Mouse (Mus musculus) WW6 (cell line): ENCODE data around the gene Sphk2.

Experiments used
- DNase-seq: peaks from one replicate; pipeline ENCODE4 v3.0.0-alpha.2; 2013; ENCODE audit warnings: low read depth, low spot score

Gene Sphk2

DNA sequence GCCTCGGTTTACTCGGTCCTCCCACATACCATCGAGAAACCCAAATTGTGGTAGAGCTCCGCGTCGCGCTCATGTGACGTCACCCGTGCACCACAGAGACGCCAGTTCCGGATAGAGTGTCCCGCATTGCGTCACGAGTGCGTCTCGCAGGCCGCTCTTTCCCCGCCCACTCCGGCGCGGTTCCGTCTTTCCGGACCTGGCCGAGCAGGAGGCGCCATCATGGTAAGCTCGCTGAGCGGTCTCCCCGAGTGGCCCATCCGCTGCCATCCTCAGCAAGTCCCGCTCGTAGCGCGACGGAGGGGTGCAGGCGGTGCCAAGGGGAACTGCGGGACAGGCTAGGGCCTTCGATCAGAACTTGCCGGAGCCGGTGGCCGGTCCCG, at the start of gene Sphk2:
TSS of gene Sphk2 (minus strand) at position 85 of the 380 bp plus-strand sequence.
- DNase-seq, result peak; percentile 95

DNA sequence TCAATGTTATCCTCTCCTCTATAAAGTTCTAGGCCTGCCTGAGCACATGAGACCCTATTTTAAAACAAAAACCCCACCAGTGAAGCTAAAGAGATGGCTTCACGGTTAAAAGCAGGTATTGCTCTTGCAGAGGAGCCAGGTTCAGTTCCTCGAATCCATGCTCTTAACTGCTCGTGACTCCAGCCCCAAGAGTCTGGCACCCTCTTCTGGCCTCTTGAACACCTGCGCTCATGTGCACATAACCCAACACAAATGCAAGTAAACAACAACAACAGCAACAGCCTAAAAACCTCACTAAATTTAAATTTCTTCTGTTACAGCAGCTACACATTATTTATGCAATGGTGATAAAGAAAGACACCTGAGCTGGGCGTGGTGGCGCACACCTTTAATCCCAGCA, 49.7 kb upstream of the Sphk2 start:
- no peak for DNase-seq

DNA sequence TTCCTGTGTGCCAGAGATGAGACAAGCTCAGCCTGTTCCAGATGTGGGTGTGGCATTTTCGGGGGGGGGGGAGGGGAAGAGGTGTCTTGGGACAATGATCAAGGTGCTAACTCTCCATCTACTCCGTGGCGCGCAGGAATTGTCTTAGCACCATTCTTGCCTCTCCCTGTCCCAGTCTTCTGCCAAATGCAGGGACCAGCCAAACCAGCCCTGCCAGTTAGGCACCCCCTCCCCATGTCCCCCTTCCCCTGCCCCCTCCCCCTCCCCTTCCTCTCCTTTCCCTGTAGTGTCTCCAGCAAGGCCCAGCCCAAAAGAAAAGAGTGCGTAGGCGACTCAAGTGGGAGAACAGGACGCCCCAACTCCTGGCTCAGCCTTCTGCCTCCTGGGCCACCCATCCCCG, 49.0 kb upstream of the Sphk2 start:
- DNase-seq, result no peak

DNA sequence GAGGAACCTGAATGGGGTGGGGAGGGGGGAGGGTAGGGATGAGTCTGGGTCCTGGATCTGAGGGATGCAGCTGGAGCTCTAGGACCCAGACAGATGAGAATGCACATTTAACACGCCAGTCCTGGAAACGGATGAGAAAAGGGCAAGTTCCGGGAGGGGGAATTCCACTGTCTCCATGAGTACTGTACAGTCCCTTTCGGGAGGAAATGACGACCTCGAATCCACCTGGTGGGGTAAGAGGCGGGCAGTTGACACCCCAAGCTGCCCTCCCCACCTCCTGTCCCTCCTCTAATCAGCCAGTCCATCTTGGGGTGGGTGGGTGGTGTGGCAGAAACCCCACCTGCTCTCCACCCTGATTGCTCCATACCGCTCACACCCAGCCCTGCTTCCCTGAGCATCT, 48.2 kb upstream of the Sphk2 start:
- no peak for DNase-seq

DNA sequence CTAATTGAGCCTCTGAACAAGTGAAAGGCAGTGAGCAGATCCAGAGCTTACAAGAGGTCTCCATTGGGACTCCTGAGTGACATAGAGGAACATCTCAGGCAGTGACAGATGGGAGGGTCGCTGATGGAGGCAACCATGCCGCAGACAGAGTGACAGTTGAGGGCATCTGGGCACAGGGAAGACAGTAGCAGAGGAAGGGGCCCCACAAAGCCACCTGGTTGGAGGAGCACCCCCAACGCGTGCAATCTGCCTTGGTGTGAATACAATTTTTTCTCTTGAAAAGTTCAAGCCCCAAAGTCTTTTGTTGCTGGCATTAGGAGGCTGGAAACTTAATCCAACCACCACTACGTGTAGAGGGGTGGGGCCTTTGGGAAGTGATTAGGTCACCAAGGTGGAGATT, 42.3 kb upstream of the Sphk2 start:
- DNase-seq, result no peak

DNA sequence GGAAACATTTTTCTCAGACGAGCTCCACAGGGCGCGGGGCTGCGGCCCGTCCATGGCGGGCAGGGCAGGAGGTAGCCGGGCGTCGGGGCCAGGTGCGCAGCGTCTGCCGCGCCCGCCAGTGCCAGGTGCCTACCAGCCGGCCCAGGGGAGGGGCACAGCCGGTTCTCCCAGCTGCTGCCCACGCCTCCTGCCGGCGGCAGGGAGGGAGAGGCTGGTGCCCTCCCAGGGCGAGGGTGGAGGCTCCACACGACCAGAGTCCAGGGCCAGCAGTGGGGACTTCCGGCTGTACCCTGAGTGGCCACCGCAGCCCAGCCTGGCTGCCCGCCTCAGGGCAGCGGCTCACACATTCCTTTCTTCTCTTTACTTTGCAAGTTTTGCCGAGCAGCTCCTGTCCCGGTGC, 41.6 kb upstream of the Sphk2 start:
- DNase-seq, result no peak

DNA sequence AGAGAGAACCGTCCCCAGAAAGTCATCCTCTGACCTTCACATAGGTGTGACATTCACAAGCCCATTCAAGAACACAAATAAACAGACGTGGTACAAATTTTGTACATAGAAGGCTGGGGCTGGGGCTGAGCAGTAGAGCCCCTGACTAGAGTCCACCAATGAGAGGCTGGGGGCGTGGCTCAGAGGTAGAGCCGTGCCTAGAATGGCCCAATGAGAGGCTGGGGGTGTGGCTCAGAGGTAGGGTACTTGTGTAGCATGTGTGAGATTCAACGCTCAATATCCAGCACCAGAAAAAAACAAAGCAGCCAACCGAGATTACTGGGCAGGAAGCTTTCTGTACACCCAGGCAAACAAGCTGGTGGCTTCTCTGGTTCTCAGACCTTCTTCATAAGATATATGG, 37.9 kb upstream of the Sphk2 start:
- no peak for DNase-seq

DNA sequence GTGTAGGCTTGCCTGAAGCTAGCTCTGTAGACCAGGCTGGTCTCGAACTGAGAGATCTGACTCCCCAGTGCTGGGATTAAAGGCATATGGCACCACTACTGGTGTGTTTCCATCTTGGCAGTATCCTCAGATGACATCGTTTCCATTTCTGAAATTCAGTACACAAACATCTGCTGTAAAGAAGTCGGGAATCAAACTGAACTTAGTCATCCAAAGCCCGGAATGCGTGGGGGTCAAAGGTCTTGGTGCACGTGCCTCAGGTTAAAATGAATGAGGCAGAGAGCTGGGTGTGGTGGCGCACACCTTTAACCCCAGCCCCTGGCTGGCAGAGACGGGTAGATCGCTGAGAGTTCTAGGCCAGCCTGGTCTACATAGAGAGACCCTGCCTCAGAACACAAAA, 32.4 kb upstream of the Sphk2 start:
- no peak for DNase-seq

DNA sequence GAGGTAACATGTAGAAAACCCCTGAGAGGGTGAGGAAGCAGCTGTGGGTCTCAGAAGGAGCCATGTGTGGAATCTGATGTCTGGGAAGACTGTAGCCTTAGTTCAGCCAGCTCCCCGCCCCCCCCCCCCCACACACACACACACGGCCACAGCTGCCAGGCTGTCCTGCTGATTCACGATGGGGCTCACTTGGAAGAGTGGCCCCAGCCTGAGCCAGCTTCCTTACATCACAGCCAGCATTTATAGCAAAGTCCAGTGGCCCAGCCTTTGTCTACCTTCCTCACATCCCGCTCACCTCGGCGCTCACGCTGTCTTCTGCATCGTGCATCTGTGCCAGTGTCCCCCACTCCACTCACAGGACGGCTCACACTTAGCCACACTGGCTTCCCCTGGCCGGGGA, 31.6 kb upstream of the Sphk2 start:
- DNase-seq, result no peak

DNA sequence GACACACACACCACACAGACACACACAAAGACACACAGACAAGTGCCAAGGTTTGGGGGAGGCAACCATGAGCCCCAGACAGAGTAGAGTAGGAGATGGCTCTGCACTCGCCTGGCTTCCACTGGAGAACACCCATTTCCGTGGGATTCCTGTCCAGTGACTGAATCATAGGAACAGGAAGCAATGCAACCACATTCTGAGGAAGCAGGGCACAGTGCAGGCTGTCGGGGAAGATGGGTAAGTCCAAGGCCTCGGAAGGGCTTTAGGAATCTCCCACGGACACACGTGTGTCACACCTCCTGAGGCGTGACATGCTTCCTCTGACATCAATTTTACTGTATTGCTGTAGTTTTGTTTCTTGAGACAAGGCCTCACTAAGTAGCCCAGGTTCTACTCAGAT, 30.3 kb upstream of the Sphk2 start:
- no peak for DNase-seq

DNA sequence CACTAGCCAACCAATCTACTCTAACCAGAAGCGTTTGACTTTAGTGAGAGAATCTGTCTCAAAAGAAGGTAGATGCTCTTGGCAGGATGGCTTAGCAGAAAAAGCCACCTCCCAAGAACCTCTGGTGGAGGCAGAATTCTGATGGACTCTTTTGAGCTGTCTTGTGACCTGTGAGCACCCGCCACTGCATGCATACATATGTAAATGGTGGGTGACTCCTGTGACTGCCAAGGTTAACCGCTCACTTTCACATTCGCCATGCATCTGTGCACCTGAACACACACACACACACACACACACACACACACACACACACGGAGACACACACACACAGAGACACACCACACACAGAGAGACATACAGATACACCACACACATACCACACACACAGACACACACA, 29.6 kb upstream of the Sphk2 start:
- DNase-seq, result no peak

DNA sequence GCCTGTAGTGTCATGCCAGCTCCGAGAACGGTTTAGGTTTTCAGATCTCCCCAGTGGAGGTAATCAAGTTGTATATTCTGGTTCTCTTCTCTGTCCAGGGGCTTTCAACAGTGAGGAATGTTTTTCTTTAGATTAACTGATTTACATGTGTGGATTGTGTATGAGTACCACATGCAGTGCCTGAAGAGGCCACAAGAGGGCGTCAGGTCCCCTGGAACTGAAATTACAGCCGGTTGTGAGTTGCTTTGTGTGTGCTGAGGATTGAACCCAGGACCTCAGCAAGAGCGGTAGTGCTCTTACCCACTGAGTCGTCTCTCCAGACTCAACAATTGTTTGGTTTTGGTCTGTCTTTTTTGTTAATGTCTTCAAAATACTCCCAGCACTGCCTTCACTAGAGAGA, 28.7 kb upstream of the Sphk2 start:
- DNase-seq, result no peak

DNA sequence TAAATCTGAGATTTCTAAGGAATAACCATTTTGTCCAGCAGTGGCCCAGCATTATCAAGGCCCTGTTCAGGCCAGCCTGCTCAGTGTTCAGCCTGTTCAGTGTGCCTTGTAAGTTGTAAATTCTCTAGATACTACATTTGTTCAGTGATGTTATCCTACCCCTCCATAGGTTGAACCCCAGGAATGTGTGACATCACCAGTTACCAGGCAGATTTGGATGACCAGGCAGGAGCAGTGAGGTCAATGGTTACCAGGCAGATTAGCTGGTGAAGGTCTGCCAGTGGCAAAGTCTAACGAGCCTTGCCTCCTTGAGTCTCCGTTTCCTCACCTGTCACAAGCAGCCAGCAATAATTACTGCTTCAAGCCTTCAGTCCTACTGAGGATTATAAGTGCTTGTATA, 26.6 kb upstream of the Sphk2 start:
- no peak for DNase-seq

DNA sequence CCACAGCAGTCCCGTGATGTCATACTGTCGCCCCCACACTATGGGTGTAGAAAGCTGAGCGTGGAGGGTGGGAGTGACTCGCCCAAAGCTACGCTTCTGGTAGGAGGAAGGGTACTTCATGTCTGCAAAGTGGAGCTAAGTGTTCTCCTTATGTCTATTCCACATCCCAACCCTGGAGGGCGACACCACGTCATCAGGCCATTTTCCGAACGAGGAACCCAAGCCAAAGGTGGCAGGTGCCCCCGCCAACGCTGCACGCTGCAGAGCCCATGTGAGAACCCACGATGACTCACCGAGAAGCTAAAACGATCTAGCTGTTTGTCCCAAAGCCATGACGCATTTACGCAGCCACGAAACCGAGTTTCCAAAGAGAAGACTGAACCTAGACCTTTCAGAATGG, 24.5 kb upstream of the Sphk2 start:
- no peak for DNase-seq

DNA sequence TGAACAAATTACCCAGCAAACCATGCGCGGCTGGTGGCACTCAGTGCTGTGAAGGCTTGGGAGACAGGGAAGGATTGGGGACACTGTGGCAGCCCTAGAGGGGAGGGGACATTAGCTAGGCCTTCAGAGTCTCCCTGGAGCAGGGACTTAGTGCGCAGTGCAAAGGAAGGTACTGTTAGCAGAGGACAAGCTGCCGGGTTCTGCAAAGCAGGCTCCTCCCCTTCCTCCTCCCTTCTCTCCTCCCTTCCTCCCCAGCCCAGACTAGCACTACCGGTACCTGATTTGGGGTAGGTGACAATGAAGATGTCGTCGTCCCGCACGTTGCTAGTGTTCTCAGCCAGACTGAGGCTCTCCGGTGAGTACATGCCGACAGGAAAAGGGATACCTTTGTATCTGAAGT, 24.0 kb upstream of the Sphk2 start:
- DNase-seq, result no peak

DNA sequence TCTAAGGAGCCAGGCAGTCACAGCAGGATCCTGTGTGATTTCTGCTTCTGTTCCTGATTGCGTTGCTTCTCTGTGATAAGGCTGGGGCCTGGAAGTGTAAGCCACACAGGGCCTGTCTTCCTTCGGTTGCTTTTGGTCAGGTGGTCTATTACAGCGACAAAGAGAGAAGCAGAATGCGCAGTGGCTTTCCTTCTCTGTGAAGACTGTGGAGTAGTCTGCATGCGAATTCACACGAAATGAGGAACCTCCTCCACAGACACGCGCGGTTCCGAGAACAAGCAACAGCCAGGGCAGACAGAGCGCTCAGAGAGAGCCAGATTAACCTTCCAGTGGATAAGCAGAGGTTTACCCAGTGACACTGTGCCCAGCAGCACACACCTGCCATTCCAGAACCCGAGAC, 23.5 kb upstream of the Sphk2 start:
- no peak for DNase-seq

DNA sequence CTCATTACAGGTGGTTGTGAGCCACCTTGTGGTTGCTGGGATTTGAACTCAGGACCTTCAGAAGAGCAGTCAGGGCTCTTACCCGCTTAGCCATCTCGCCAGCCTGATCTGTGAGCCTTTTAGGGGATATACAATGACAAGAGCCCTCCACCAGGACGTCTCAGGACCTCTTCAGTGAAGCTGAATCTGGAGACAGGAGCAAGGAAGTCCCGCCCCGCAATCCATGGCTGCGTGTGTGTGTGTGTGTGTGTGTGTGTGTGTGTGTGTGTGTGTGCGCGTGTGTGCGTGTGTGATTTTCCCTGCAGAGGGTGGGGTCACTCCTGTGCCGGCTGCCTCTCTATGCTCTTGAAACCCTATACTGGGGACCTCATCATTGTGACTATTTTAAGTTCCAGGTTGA, 22.0 kb upstream of the Sphk2 start:
- no peak for DNase-seq

DNA sequence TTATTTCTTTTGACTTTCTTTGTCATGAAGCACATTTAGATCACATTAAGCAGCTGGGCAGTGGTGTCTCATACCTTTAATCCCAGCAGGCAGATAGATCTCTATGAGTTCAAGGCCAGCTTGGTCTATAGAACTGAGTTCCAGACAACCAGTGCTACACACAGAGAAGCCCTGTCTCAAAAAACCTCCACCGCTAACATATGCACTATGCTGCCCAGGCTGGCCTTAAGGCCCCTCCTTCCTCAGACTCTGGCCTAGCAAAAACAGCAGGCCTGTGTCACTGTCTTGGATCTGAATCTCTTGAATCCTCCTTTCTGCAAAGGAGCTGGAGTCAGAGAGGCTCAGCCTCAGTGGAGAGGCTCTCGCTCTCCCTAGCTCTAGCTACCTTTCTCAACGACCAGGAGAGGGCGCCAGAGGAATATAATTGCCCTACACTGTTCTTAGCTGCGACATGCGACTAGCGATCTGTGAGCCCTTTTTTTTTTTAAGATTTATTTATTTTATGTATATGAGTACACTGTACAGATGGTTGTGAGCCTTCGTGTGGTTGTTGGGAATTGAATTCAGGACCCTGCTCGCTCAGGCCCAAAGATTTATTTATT, 21.5 kb upstream of the Sphk2 start:
- DNase-seq, result peak; percentile 62

DNA sequence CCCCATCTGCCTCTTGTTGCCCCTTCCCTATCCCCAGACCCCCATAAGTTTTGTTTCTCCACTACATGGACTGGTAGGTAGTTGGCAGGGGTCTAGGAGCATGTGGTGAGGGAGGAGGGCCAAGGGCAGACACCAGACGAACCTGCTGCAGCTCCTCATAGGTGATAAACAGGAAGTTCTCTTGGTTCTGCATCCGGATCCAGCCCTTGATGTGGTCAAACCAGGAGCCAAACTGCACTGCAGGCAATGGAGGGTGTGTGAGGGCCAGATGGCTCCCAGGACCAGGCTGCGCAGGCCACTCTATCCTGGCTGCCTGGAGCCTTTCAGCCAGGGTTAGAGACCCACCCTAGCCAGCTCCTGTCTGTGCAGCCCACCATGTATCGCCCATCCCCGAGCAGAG, 15.7 kb upstream of the Sphk2 start:
- no peak for DNase-seq

DNA sequence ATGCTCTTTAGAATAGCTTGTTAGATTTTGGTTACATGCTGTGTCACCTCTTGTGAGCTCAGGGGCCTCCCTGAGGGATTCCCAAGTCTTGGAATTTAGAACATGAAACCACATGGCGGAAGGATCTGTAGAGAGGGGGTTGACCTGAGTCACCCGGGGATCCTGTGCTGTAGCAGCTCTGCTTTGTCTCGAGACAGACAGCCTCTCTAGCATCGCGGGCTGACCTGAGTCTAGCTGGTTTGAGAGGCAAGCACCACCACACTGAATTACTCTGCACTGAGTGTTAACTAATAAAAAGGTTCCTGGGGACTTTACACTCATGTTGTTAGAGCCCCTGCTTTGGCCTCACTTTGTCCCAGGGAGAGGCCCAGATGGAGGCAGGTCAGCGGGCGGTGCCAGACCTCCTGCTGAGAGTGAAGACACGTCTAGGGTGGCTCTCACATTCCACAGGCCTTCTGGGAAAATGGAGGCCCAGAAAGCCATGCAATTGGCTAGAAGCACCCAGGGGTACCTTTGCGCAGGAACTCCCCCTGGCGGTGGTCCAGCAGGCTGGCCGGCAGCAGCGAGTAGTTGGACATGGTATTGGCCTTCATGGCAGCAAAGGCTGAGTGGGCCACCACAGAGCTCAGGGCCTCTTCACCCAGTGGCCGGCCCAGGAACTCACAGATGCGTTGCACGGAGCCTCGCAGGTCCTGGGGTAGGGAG, 13.1 kb upstream of the Sphk2 start:
- peak; percentile 63 for DNase-seq

DNA sequence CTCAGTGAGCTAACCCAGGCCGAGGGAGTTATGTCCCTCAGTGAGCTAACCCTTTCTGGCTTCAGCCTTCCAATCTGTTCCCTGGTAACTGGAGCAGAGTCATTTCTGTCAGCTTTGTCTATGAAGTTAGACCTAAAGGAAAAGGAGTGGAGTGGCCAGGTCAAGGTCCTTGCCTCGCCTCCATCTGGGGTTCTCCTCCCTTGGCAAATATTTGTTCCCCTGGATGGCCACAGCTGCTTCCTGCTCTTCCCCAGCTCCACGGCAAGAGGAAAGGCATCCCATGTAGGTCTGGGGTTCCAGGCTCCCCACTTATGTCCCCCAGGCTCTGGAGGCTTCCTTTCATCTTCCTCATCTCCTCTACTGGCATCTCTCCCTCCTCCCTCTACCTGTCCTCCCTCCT, 9.8 kb upstream of the Sphk2 start:
- no peak for DNase-seq

DNA sequence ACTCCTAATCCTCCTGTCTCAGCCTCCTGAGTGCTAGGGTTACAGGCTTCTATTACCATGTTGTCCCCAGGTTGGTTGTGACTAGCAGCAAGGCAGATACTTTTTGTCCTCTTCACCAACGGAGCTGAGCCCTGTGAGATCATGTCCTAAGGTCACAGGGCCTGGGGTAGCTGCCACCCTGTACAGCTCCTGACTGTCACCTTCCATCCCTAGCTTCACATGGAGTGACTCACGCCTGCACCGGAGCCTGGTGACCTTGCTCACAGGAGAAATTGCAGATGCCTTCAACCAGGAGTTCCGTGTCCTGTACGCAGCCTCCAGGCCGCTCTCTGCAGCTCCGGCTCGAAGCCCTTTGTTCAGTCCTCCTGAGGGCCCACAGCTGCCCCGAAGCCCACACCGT, 8.6 kb upstream of the Sphk2 start:
- DNase-seq, result no peak

DNA sequence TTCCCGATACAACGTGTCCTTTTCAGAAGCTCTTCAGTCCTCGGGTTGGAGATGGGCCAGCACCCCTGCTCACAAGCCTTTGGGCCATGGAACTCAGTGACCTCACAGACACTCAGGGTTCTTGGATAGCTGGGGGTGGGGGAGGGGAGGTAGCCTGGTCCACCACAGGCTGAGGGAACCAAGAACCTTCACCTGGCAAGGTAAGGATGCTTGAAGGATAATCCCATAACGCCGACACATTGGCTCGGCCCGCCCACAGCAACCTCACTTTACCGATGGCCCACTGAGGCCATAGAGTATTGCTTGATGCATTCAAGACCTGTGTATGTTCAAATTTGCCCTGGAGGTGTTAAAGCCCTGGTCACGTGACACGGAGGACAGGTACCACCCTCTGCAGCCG, 7.9 kb upstream of the Sphk2 start, which contains the start of gene Spaca4:
TSS of gene Spaca4 (minus strand) at position 101 of the 400 bp plus-strand sequence.
- DNase-seq, result no peak

DNA sequence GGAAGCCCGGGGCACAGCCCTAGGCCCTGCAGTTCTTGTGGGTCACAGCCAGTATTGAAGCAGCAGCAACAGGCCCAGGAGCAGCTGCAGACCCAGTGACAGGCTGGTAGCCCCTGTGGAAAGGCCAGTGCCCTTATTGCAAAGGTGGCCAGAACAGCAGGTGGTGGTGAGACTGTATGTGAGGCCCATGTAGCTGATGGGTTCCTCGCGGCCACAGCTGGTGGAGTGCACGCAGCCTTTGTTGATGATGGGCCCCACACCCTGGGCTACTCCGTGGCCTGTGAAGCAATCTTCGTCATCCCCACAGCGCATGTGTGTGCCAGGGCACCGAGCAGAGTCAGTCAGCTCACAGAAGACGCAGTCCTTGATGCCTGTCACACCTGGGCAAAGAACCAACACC, 7.3 kb upstream of the Sphk2 start:
- DNase-seq, result no peak
